Mouse (Mus musculus): ENCODE results near the gene Endov. TPM values are rescaled to one million over a fixed set of nuclear protein-coding genes. Genes with fewer than 3 reads are reported as not detected.

Endov gene
- polyA plus RNA-seq, 1 experiment from 2014 or later, result 7.6 TPM

DNA sequence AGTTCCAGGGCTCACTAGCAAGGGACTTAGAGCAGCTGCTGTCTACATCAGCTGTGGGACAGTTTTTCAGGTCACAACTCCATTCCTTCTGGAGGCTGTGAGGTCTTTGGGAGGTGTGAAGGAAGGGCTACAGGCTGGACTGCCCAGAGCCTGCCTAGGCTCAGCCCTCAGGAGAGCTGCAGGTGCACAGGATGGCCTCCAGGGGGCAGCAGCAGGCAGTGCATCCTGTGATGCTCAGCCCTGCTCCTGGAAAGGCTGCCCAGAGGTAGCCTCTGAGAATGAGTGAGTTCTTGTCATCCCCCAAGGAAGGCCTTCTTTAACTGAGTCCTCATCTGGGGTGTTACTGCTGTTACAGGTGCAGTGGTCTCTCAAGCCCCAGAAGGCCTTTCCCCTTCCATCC lies 12.5 kb downstream of the Endov start:
- DNase-seq (peak; percentile 39), ATAC-seq (ENCODE audit: low read depth) (peak; percentile 43; the same call in 1 of the 2 replicates)
- H3K4me1 ChIP-seq (replicated peaks), result peaks cover 5% of the 10 kb centered on the region; the same call in 1 of the 2 replicates
- no peak overlapping the region for H3K4me3 ChIP-seq (replicated peaks)
- H3K4me2 ChIP-seq, result no peak overlapping the region
- peaks cover 55% of the 10 kb centered on the region for H3K36me3 ChIP-seq
- H3K27me3 ChIP-seq, result no peaks in the 10 kb centered on the region
- no peaks in the 10 kb centered on the region for H3K9me3 ChIP-seq (replicated peaks)
- H3K27ac ChIP-seq, result no peak overlapping the region
- H3K9ac ChIP-seq, result no peak overlapping the region

GRCm38 (mm10) chr11:119506386-119506785 lies 15.2 kb downstream of the Endov start:
- H3K27me3 ChIP-seq, result no peaks in the 10 kb centered on the region
- no peak overlapping the region for H3K27ac ChIP-seq
- H3K4me3 ChIP-seq (replicated peaks), result no peak overlapping the region
- ATAC-seq (ENCODE audit: low read depth) (no peak), DNase-seq (no peak)
- 72% methylated on average over 4 of the region's 4 CpGs for WGBS (ENCODE audit: insufficient replicate concordance)
- H3K9me3 ChIP-seq (replicated peaks), result no peaks in the 10 kb centered on the region
- H3K4me1 ChIP-seq (replicated peaks), result peaks cover 5% of the 10 kb centered on the region; the same call in 1 of the 2 replicates
- H3K9ac ChIP-seq, result no peak overlapping the region
- H3K36me3 ChIP-seq, result peaks cover 39% of the 10 kb centered on the region
- no peak overlapping the region for H3K4me2 ChIP-seq

GRCm38 (mm10) chr11:119507772-119508171 lies 16.6 kb downstream of the Endov start:
- no peak overlapping the region for H3K4me3 ChIP-seq (replicated peaks)
- peaks cover 26% of the 10 kb centered on the region for H3K36me3 ChIP-seq
- WGBS (ENCODE audit: insufficient replicate concordance), result 71% methylated on average over 8 of the region's 8 CpGs
- H3K27me3 ChIP-seq, result peaks cover 9% of the 10 kb centered on the region; the same call in 1 of the 2 replicates
- DNase-seq, result no peak
- no peak overlapping the region for H3K27ac ChIP-seq
- H3K9ac ChIP-seq, result no peak overlapping the region
- peaks cover 5% of the 10 kb centered on the region; the same call in 1 of the 2 replicates for H3K4me1 ChIP-seq (replicated peaks)
- H3K9me3 ChIP-seq (replicated peaks), result no peaks in the 10 kb centered on the region
- no peak for ATAC-seq (ENCODE audit: low read depth)
- no peak overlapping the region for H3K4me2 ChIP-seq

- ATAC-seq (ENCODE audit: low read depth) (no peak), DNase-seq (no peak)
- WGBS (ENCODE audit: insufficient replicate concordance), result 62% methylated on average over 5 of the region's 5 CpGs
- 0 out of 2 replicates have a peak, but pooled peaks cover 2% of the 10 kb centered on the region for H3K4me1 ChIP-seq (replicated peaks)
- no peaks in the 10 kb centered on the region for H3K9me3 ChIP-seq (replicated peaks)
- no peak overlapping the region for H3K4me2 ChIP-seq
- peaks cover 24% of the 10 kb centered on the region for H3K27me3 ChIP-seq
- H3K27ac ChIP-seq, result no peak overlapping the region
- H3K9ac ChIP-seq, result no peak overlapping the region
- H3K36me3 ChIP-seq, result peaks cover 20% of the 10 kb centered on the region
- H3K4me3 ChIP-seq (replicated peaks), result no peak overlapping the region
Observed at GRCm38 (mm10) chr11:119509165-119509776, 18.1 kb downstream of the Endov start.

DNA sequence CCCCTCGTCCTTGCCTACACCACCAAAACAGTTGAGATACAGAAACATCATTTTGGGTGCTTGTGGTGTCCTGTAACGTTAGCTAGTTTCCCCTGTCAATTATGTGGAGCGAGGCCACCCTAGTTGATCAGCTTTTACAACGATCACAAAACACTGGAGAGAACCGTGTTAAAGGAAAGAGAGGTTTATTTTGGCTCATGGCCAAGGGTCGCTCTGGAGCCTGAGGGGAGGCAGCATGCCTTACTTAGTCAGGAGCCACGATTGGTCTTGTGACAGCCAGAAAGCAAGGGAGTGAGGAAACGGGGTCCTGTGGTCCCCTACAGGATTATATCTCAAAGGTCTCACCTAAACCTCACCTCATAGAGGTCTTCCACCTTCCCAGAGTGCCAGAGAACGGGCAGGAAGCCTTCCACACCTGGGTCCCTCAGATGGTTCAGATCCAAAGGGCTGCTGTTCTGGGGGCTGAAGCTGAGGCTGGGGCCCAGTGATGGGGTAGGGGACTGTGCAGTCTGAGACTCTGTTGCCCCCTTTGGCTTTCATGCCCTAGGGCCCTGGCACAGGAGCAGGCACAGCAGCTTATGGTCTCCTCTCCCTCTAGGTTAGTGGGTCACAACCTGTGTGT lies 22.0 kb downstream of the Endov start:
- H3K36me3 ChIP-seq, result no peaks in the 10 kb centered on the region
- H3K27ac ChIP-seq, result no peak overlapping the region
- 32% methylated on average over 9 of the region's 9 CpGs for WGBS (ENCODE audit: insufficient replicate concordance)
- no peak overlapping the region for H3K9ac ChIP-seq
- 0 out of 2 replicates have a peak, but pooled peaks cover 2% of the 10 kb centered on the region for H3K4me1 ChIP-seq (replicated peaks)
- H3K27me3 ChIP-seq, result peaks cover 58% of the 10 kb centered on the region
- no peak for ATAC-seq (ENCODE audit: low read depth)
- DNase-seq, result no peak
- no peaks in the 10 kb centered on the region for H3K9me3 ChIP-seq (replicated peaks)
- H3K4me2 ChIP-seq, result no peak overlapping the region
- H3K4me3 ChIP-seq (replicated peaks), result no peak overlapping the region

- DNase-seq (no peak), ATAC-seq (ENCODE audit: low read depth) (no peak)
- no peaks in the 10 kb centered on the region for H3K36me3 ChIP-seq
- no peaks in the 10 kb centered on the region for H3K9me3 ChIP-seq (replicated peaks)
- 45% methylated on average over 16 of the region's 16 CpGs for WGBS (ENCODE audit: insufficient replicate concordance)
- H3K4me2 ChIP-seq, result no peak overlapping the region; the same call in 1 of the 2 replicates
- no peak overlapping the region for H3K9ac ChIP-seq
- no peak overlapping the region for H3K27ac ChIP-seq
- H3K4me1 ChIP-seq (replicated peaks), result 0 out of 2 replicates have a peak, but pooled peaks cover 2% of the 10 kb centered on the region
- H3K27me3 ChIP-seq, result peaks cover 61% of the 10 kb centered on the region
- no peak overlapping the region for H3K4me3 ChIP-seq (replicated peaks)
Observed at GRCm38 (mm10) chr11:119514108-119514860, 23.1 kb downstream of the Endov start.

DNA sequence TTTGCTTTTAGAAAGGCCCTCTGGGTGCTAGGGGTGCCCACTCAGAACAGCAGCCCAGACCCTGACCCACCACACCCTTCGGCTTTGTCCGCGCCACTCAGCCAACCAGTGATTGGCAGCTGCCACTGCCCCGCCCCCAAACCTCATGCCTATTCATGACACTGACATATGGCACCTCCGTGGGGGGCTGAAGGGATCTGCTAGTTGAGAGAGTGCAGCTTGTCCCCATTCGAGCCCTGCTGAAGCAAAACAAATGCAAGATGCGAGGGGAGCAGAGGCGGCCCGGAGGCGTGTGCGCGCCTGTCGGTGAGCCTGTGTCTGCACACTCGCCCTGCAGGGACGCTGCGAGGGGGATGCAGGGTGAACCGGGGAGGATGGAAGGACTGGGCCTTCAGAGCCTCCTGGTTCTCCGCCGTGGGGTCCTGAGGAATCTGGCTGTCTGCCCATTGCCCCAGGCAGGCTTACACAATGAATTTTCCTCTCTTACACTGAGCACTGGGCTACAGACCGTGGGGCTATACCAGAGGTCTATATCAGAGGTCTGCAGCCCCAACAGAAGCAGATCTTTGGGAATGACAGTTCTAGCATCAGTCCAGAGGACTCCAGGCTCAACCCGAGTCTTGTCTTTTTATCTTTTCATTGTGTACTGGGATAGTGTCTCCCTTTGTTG lies 24.0 kb downstream of the Endov start:
- Histone ChIP-seq H3K9ac (no peak overlapping the region), H3K27ac (no peak overlapping the region), H3K4me2 (peak overlapping the region; percentile 28), H3K9me3 (replicated peaks) (no peaks in the 10 kb centered on the region), H3K36me3 (no peaks in the 10 kb centered on the region), H3K27me3 (peaks cover 61% of the 10 kb centered on the region), H3K4me3 (replicated peaks) (no peak overlapping the region), H3K4me1 (replicated peaks) (0 out of 2 replicates have a peak, but pooled peaks cover 2% of the 10 kb centered on the region)
- WGBS (ENCODE audit: insufficient replicate concordance), result 7% methylated on average over 21 of the region's 21 CpGs
- no peak for DNase-seq
- ATAC-seq (ENCODE audit: low read depth), result no peak

DNA sequence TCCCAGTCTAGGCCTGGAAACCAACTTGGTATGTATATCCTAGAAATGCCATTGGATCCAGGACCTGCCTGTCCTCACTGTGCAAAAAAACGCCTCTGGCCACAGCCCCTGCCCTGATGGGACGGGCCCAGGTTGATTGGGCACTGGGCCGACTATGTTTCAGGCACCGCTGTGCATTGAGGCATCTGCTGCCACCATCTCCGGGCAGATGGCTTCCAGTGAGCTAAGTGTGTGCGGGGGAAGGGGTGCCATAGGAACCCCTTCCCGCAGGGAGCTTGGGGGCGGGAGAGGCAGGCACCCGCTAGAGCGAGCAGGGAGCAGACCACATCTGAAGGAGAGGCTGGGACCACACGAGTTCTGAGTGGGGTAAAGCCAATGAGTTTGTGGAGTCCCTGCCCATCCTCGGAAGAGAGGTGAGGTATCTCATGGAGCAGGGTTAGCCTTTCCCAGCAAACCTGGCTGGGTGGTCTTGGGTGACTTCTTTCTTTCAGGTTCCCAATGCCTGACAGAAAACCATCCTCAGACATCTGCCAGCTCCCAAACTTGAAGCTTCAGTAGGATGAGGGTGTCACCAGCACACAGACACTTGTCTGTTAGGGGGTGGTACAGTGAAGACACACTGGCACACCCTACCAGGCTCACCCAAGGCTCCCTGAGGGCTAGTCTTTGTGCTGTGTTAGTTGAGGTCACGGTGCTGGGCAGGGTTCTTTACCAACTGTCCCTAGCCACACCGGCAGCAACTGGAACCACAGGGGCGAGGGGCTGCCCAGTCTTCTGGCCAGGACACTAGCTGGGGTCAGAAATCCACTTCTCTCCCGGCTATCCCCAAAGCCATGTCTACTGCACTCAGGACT lies 24.9 kb downstream of the Endov start:
- ATAC-seq (ENCODE audit: low read depth), result no peak

DNA sequence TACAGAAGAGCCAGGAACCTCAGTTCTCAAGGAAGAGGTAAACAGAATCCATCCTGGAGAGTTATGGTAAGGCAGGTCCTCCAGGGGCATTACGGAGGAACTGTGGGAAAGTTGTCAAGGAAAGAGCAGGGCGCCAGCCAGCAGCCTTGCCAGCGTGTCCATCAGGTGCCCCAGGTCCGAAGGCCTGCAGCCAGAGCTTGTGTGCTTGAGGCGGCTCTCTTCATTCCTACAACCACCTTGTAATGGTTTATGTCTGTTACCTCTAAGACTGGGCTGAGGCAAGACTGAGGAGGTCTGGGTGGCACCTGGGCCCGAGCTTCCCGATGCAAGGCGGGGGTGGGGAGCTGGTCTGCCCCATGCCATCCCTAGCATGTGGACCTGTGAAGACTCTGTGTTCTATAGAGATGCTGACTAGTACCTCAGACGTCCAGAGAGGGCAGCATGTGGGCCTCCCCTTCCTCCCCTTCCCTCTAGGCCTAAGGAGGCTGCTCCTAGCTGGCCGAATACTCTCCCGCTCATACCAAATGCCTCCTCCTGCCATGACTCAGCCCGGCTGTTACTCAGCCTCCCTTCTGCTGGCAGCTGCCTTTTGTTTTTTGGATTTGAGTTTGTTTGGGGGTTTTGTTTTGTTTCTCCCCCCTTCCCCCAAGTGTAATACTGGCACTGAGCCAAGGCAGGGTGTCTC lies 25.7 kb downstream of the Endov start:
- H3K36me3 ChIP-seq, result no peaks in the 10 kb centered on the region
- no peak overlapping the region for H3K4me2 ChIP-seq
- no peaks in the 10 kb centered on the region for H3K9me3 ChIP-seq (replicated peaks)
- no peak overlapping the region for H3K9ac ChIP-seq
- no peak overlapping the region for H3K27ac ChIP-seq
- 61% methylated on average over 12 of the region's 12 CpGs for WGBS (ENCODE audit: insufficient replicate concordance)
- no peak overlapping the region for H3K4me3 ChIP-seq (replicated peaks)
- no peak for ATAC-seq (ENCODE audit: low read depth)
- peaks cover 6% of the 10 kb centered on the region; the same call in 1 of the 2 replicates for H3K4me1 ChIP-seq (replicated peaks)
- H3K27me3 ChIP-seq, result peaks cover 61% of the 10 kb centered on the region
- DNase-seq, result no peak

More for the DNA sequence above, 24.9 kb downstream of the Endov start:
- no peak for DNase-seq
- H3K4me1 ChIP-seq (replicated peaks), result peaks cover 6% of the 10 kb centered on the region; the same call in 1 of the 2 replicates
- no peak overlapping the region for H3K9ac ChIP-seq
- no peak overlapping the region for H3K4me3 ChIP-seq (replicated peaks)
- no peaks in the 10 kb centered on the region for H3K36me3 ChIP-seq
- 56% methylated on average over 16 of the region's 16 CpGs for WGBS (ENCODE audit: insufficient replicate concordance)
- H3K9me3 ChIP-seq (replicated peaks), result no peaks in the 10 kb centered on the region
- H3K27ac ChIP-seq, result no peak overlapping the region
- no peak overlapping the region for H3K4me2 ChIP-seq
- H3K27me3 ChIP-seq, result peaks cover 61% of the 10 kb centered on the region

DNA sequence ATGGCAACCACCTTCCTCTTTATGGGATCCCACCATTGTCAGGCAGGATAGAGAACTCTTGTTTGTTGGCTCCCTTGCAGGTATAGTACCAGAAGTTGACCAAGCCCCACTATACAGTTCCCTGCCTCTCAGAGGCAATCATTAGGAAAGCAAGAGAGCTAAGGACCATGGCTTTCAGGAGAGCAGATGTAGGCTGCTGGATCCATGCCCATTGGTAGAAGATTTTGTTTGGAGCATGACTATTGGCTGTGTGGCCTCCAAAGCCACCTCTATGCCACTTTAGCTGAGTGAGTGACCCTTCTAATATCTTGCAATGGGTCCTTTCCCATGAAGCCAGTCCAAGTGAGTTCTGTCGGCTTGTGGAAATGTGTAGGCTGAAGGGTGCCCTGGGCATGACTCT lies 28.2 kb downstream of the Endov start:
- no peak for DNase-seq
- Histone ChIP-seq H3K27ac (no peak overlapping the region), H3K4me1 (replicated peaks) (peaks cover 3% of the 10 kb centered on the region; the same call in 1 of the 2 replicates), H3K9me3 (replicated peaks) (no peaks in the 10 kb centered on the region), H3K4me3 (replicated peaks) (no peak overlapping the region), H3K27me3 (peaks cover 36% of the 10 kb centered on the region), H3K9ac (no peak overlapping the region), H3K36me3 (no peaks in the 10 kb centered on the region), H3K4me2 (no peak overlapping the region)
- WGBS (ENCODE audit: insufficient replicate concordance), result 70% methylated on average over 1 of the region's 1 CpGs
- ATAC-seq (ENCODE audit: low read depth), result no peak

Measured in liver, embryonic 13.5 days (tissue).